In the genomic region with DNA sequence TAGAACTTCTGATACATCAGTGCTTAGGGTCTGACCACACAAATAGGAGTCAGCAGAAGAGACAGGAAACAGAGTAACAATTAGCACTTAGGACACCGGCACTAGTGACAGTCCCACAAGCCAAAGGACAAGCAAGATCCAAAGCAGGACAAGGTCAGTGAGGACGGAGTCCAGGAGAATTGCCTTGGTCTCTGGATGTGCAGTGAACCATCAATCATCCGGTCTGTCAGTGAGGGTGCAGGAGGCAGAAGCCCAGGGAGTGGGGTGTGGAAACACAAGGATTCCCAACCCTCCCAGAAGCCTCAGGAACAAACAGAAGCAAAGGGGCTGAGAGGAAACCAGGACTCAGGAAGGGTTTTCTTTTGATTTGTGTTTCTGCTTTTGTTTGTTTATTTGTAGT, we compare ENCODE assay signal across 24 mouse cellular contexts.
"Had no signal": no experiment of that assay in that cellular context is flagged by ENCODE, and none has a peak within 500 bp of the region (broad histone marks: within the 10 kb centered on the region; RNA-seq: fewer than 3 reads in every experiment).

No protein-coding gene starts in this region.

- ATAC-seq: hindbrain, postnatal 0 days; intestine, embryonic 16.5 days; liver, embryonic 12.5 days had no signal

- H3K9me3 ChIP-seq: heart, embryonic 13.5 days; heart, embryonic 15.5 days; hindbrain, embryonic 13.5 days; hindbrain, embryonic 15.5 days; limb, embryonic 13.5 days; limb, embryonic 15.5 days; liver, embryonic 12.5 days had no signal

- H3K27ac ChIP-seq: gastrocnemius, adult 2 months; heart, adult 2 months; heart, embryonic 13.5 days; heart, embryonic 15.5 days; hindbrain, embryonic 13.5 days; hindbrain, embryonic 15.5 days; hindbrain, postnatal 0 days; limb, embryonic 13.5 days; limb, embryonic 15.5 days; liver, embryonic 12.5 days; liver, embryonic 14.5 days had no signal

- H3K9ac ChIP-seq: heart, embryonic 13.5 days; heart, embryonic 15.5 days; hindbrain, embryonic 13.5 days; hindbrain, embryonic 15.5 days; limb, embryonic 13.5 days; limb, embryonic 15.5 days; liver, embryonic 12.5 days; liver, embryonic 14.5 days had no signal

- H3K36me3 ChIP-seq: heart, embryonic 13.5 days; heart, embryonic 15.5 days; hindbrain, embryonic 13.5 days; hindbrain, embryonic 15.5 days; limb, embryonic 13.5 days; limb, embryonic 15.5 days; liver, embryonic 12.5 days had no signal

- H3K4me1 ChIP-seq: heart, embryonic 15.5 days; hindbrain, embryonic 13.5 days; hindbrain, embryonic 15.5 days; limb, embryonic 13.5 days; limb, embryonic 15.5 days had no signal

- H3K4me3 ChIP-seq: gastrocnemius, adult 2 months; heart, adult 2 months; heart, embryonic 13.5 days; heart, embryonic 15.5 days; hindbrain, embryonic 13.5 days; hindbrain, embryonic 15.5 days; limb, embryonic 13.5 days; limb, embryonic 15.5 days; liver, embryonic 12.5 days had no signal

- H3K27me3 ChIP-seq: heart, embryonic 13.5 days; heart, embryonic 15.5 days; hindbrain, embryonic 15.5 days; limb, embryonic 13.5 days; limb, embryonic 15.5 days; liver, embryonic 12.5 days had no signal

- DNase-seq: gastrocnemius, adult 2 months; gastrocnemius, postnatal 10 days; gastrocnemius, postnatal 25 days; heart, adult 2 months; heart, postnatal 4 days; kidney, adult 11 months; kidney, adult 8-10 months; kidney, postnatal 10 days; kidney, postnatal 25 days; layer of hippocampus, adult 9-11 months; layer of hippocampus, postnatal 36 days; left cerebral cortex, postnatal 4 days; lung, adult 18-20 months had no signal

- H3K4me2 ChIP-seq: heart, embryonic 11.5 days; heart, embryonic 13.5 days; heart, embryonic 15.5 days; hindbrain, embryonic 13.5 days; hindbrain, embryonic 15.5 days; limb, embryonic 13.5 days; limb, embryonic 15.5 days; liver, embryonic 12.5 days had no signal
